Mouse (Mus musculus) activated CD4-positive, CD25-positive, alpha-beta regulatory T cell, adult 4 months (primary cell): ENCODE data around the gene Olfr633. TPM values are rescaled to one million over a fixed set of nuclear protein-coding genes. Genes with fewer than 3 reads are reported as not detected.
A peak's percentile ranks its signal among the peaks of the same experiment; 100 is the strongest.
"Not testable (repeated sequence)": the region's sequence is repeated elsewhere in the genome, so short reads cannot be mapped to it uniquely, and the experiment has no call there.

Source experiments
- ATAC-seq: one replicate; pipeline ENCODE4 v1.8.0; 2017
- polyA plus RNA-seq, 2 experiments: library from polyadenylated mRNA; unstranded; fragments of 100-300 nt; shearing (Covaris generic); gene quantifications; one replicate each; pipeline ENCODE4 v1.2.1; 2017

Olfr633 gene
- not detected for polyA plus RNA-seq

- ATAC-seq: no peak
These were observed at the start of gene Olfr633 for GRCm38 (mm10) chr7:103944137-103944536. Gene Olfr633 (plus strand): TSS chr7:103944437.

DNA sequence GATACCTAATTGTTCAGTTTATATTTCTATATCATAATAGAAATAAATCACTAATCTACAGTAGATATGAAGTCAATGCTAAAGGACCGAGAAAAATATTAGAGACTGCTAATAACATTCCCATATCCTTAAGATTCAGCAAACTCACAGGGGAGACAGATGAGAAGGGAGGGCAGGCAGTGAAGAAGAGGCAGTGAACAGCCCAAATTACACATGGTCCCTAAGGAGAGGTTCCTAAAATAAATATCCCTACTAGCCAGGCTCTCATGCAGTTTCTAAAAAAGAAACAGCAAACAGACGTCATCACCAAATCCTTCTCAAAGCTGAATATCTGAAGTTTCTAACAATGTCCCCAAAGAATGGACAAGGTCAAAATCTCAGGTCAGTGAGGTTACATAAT lies 41.0 kb upstream of the Olfr633 start, which contains the start of gene Olfr65:
Olfr65 (plus strand) TSS at position 301 of the 400 bp plus-strand sequence.
- no peak for ATAC-seq

GRCm38 (mm10) chr7:103910047-103910446 lies 34.2 kb upstream of the Olfr633 start:
- no peak for ATAC-seq

DNA sequence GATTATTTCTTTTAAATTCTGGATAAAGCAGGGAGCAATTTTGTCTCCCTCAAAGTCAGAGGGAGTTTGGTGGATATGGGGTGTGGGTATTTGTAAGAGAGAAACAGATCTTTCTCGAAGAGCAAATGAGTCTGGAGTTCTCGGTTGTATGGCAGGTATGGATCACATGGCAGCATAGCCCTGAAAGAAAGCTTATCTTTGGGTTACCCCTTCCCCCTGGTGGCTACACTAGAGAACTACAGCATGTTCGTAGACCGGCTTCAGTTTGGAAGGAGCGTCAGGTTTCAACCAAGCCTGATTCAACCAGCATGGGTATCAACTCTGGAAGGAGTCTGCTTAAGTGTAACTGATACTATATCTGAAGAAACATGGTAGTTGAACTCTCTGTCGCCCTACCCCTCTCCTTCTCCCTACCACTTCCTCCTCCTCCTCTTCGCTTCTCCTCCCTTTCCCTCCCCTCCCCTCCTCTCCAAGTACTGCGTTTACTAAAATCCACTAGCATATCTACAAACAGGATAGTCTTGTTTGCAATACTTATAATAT lies 31.2 kb upstream of the Olfr633 start:
- ATAC-seq: no peak

- no peak for ATAC-seq
These were observed 28.9 kb upstream of the Olfr633 start for GRCm38 (mm10) chr7:103915338-103915737.

DNA sequence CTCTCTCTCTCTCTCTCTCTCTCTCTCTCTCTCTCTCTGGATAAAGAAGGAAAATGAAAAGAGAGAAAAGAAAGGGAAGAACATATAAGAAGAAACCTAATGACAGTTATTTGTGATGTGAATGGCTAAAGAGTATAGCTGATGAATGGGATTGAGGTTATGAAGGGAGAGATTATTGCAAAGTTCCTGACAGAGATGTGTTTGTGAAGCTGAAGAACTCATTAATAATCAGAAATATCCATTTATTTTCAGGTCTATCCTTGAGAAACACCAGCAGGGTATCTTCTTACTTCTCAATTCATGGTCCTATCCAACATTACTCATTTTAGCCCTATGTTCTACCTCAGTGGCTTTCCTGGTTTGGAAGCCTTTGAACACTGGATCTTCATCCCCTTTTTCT lies 15.7 kb upstream of the Olfr633 start, which contains the start of gene Olfr631:
Olfr631 (plus strand) TSS at position 301 of the 400 bp plus-strand sequence.
- no peak for ATAC-seq

DNA sequence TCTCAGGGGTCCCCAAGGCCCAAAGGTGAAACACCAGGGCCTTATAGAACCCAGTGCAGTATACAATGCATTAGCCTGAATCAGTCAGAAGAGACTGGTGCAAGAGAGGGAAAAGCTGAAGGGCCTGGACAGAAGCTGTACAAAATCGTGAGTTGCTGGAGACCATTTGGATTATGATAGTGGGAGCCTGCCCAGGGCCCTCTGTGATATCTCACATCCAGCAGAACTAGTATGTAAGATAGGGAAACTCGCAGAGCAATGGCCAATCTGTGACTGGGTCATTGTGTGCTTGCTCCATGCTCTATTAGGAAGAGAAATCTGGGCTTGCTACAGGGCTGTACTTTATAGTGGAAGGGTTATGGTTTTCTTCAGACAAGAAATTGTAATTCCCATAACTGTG lies 10.0 kb upstream of the Olfr633 start, which contains the start of gene Olfr632:
Olfr632 (plus strand) TSS at position 84 of the 400 bp plus-strand sequence.
- no peak for ATAC-seq

DNA sequence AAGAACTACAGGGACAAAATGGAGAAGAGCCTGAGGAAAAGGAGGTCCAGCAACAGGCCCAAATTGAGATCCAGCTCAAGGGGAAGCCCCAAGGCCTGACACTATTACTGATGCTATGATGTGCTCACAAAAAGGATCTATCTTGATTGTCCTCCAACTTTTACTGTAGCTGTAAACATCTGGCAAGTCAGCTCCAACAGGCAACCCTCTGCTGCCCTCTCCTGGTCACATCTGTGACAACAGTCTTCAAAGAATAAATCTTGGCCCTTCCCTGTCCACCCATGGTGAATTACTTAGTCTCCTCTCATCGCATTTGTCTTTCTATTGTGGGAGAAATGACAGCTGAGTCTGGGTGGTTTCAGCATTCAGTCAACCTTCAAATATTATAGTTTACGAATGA lies 1.5 kb upstream of the Olfr633 start:
- peak; percentile 46 for ATAC-seq

- not testable (repeated sequence) for ATAC-seq
These were observed 22.6 kb downstream of the Olfr633 start for GRCm38 (mm10) chr7:103966873-103967272.

GRCm38 (mm10) chr7:103970852-103971251 lies 26.6 kb downstream of the Olfr633 start, which contains the start of gene Olfr635:
Gene Olfr635 (plus strand): TSS chr7:103971152.
- no peak for ATAC-seq

- no peak for ATAC-seq
These were observed 27.5 kb downstream of the Olfr633 start for GRCm38 (mm10) chr7:103971782-103972181.

- no peak for ATAC-seq
These were observed 54.2 kb downstream of the Olfr633 start, which contains the start of gene Olfr638 for GRCm38 (mm10) chr7:103998446-103998845. Gene Olfr638 (plus strand): TSS chr7:103998746.

Other genes with a start within 250 kb of the Olfr633 start
- not detected for gene Olfr243, start 229.8 kb upstream of the Olfr633 start, polyA plus RNA-seq
- not detected for gene Olfr628, start 214.1 kb upstream of the Olfr633 start, polyA plus RNA-seq
- gene Olfr629, start 199.5 kb upstream of the Olfr633 start, polyA plus RNA-seq: not detected
- gene Olfr630, start 187.1 kb upstream of the Olfr633 start, polyA plus RNA-seq: not detected
- gene Olfr69, start 172.8 kb upstream of the Olfr633 start, polyA plus RNA-seq: not detected
- gene Olfr68, start 164.7 kb upstream of the Olfr633 start, polyA plus RNA-seq: not detected
- gene Olfr67, start 152.6 kb upstream of the Olfr633 start, polyA plus RNA-seq: not detected
- 100 to 1,000 TPM in 1 of 2 experiments, 1 to 10 TPM in 1; 1.3 to 103 TPM for gene Hbb-bt, start 130.4 kb upstream of the Olfr633 start, polyA plus RNA-seq
- gene Hbb-bs, start 116.3 kb upstream of the Olfr633 start, polyA plus RNA-seq: 100 to 1,000 TPM in 1 of 2 experiments, 1 to 10 TPM in 1; 8.3 to 367 TPM
- not detected for gene Hbb-bh2, start 103.9 kb upstream of the Olfr633 start, polyA plus RNA-seq
- gene Hbb-bh1, start 101.3 kb upstream of the Olfr633 start, polyA plus RNA-seq: not detected
- gene Hbb-y, start 91.2 kb upstream of the Olfr633 start, polyA plus RNA-seq: not detected
- under 1 TPM in 1 of 2 experiments, not detected in 1; 0.19 TPM for gene Olfr66, start 58.2 kb upstream of the Olfr633 start, polyA plus RNA-seq
- gene Olfr64, start 50.0 kb upstream of the Olfr633 start, polyA plus RNA-seq: not detected
- not detected for gene Olfr65, start 41.0 kb upstream of the Olfr633 start, polyA plus RNA-seq
- gene Olfr631, start 15.6 kb upstream of the Olfr633 start, polyA plus RNA-seq: not detected
- not detected for gene Olfr632, start 10.1 kb upstream of the Olfr633 start, polyA plus RNA-seq
- under 1 TPM in 1 of 2 experiments, not detected in 1; 0.08 TPM for gene Olfr635, start 26.7 kb downstream of the Olfr633 start, polyA plus RNA-seq
- gene Olfr638, start 54.3 kb downstream of the Olfr633 start, polyA plus RNA-seq: not detected
- gene Olfr639, start 72.9 kb downstream of the Olfr633 start, polyA plus RNA-seq: not detected
- gene Olfr640, start 81.1 kb downstream of the Olfr633 start, polyA plus RNA-seq: not detected
- gene Olfr641, start 91.0 kb downstream of the Olfr633 start, polyA plus RNA-seq: not detected
- under 1 TPM in 1 of 2 experiments, not detected in 1; 0.07 TPM for gene Olfr642, start 108.2 kb downstream of the Olfr633 start, polyA plus RNA-seq
- gene 4930516K23Rik, start 117.0 kb downstream of the Olfr633 start, polyA plus RNA-seq: not detected
- gene Olfr644, start 127.4 kb downstream of the Olfr633 start, polyA plus RNA-seq: not detected
- gene Olfr645, start 141.0 kb downstream of the Olfr633 start, polyA plus RNA-seq: not detected
- not detected for gene Olfr646, start 160.4 kb downstream of the Olfr633 start, polyA plus RNA-seq
- not detected for gene Ubqln5, start 185.4 kb downstream of the Olfr633 start, polyA plus RNA-seq
- not detected for gene Olfr643, start 193.0 kb downstream of the Olfr633 start, polyA plus RNA-seq
- not detected for gene Ubqln3, start 198.8 kb downstream of the Olfr633 start, polyA plus RNA-seq
- gene Ubqlnl, start 206.1 kb downstream of the Olfr633 start, polyA plus RNA-seq: not detected
- not detected for gene Olfm5, start 220.4 kb downstream of the Olfr633 start, polyA plus RNA-seq
- gene Olfr648, start 239.0 kb downstream of the Olfr633 start, polyA plus RNA-seq: under 1 TPM; 0.28 to 0.47 TPM